Mouse (Mus musculus): ENCODE results near the gene Plekhg3. TPM values are rescaled to one million over a fixed set of nuclear protein-coding genes. Genes with fewer than 3 reads are reported as not detected.

Gene Plekhg3
- total RNA-seq (2021): 10 to 100 TPM in 1 of 2 experiments, 1 to 10 TPM in 1; 9.9 to 17.5 TPM
- polyA plus RNA-seq (2012; rRNA removed): 5.1 and 7.9 TPM in 2 replicates
- long read RNA-seq, partial matches to known transcripts: 0 of 1 reads
- long read RNA-seq, other reads (novel, unspliced or antisense): 1 of 1 reads

GRCm38 (mm10) chr12:76530580-76531139 lies at the start of gene Plekhg3:
Gene Plekhg3, plus strand, starts transcription at chr12:76530891.
- DNase-seq: no peak

GRCm38 (mm10) chr12:76482446-76482845 lies 48.2 kb upstream of the Plekhg3 start:
- DNase-seq: no peak

- no peak for DNase-seq
Observed at GRCm38 (mm10) chr12:76482948-76483347, 47.7 kb upstream of the Plekhg3 start.

- DNase-seq: no peak
Observed at GRCm38 (mm10) chr12:76484881-76485280, 45.8 kb upstream of the Plekhg3 start.

GRCm38 (mm10) chr12:76485381-76485780 lies 45.3 kb upstream of the Plekhg3 start:
- DNase-seq: no peak

DNA sequence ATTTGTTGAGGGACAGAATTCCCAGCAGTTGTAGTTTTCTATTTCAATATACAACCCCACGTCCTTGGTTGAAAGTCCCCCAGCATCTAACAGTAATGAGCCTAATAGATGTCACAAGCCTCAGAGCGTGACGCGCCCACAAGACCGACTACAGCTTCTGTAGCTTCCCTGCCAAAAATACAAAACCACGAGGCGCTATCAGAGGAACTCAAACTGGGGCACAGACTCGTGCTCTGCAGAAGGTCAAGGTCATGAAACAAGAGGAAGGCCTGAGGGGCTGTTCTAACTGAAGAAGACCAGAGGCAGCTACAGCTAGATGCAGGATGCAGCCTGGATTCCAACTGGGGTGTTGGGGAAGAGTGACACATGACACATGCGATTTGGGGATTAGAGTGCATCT lies 43.7 kb upstream of the Plekhg3 start:
- no peak for DNase-seq

GRCm38 (mm10) chr12:76490798-76491197 lies 39.9 kb upstream of the Plekhg3 start:
- no peak for DNase-seq

DNA sequence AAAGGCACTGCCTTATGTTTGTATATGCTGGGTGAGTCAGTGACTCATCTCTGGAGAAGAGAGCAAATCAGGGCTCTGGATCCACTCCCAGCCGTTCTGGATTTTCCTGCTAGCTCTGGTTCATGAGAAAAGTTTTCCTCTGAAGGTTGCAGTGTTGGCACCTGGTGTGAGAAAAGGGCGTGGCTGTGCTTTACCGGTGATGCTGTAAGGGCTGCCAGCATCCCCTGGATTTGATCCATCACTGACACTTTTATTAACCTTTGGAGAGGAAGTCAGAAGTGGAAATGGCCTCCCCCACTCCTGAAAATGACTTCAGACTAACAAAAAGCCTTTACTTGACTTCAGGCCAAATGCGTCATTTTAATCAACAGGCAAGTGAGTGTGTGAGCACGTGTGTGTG lies 37.2 kb upstream of the Plekhg3 start:
- DNase-seq: peak; percentile 14

DNA sequence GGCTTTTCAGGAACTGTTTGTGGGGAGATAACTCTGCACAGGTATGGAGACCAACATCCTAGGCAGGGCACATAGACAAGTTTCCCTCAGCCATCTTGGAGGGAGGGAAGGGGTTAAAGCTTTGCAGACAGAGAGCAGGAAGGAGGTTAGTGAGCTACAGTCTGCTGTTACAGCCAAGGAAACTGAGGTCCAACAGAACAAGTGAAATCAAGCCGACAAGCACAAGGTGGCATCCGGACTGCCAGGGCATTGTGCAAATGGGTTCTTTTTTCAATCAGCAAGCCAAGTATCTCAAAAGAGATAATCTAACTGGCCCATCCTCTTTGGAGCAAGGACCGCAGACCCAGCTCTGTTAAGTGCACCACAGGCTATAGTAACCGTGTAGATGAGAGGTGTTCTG lies 35.3 kb upstream of the Plekhg3 start:
- no peak for DNase-seq

- peak; percentile 43 for DNase-seq
Observed at GRCm38 (mm10) chr12:76496324-76496723, 34.4 kb upstream of the Plekhg3 start.

- DNase-seq: no peak
Observed at GRCm38 (mm10) chr12:76499276-76499675, 31.4 kb upstream of the Plekhg3 start.

DNA sequence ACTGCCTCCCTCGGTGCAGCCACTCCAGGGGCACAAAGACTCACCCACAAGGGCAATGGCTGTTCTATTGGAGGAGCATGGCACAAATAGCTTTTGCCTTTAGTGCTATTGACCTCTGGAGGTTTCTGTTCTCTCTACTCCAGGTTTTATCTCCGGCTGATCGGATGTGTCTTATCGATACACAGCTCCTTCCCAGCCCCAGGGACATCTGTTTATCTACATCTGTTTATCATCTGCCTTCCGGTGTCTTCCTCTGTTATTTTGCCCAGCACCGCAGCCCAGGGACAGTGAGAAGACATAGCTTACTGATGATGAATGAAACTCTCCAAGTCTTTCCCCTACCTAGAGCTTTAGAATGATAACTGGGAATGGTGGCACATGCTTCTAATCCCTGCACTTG lies 30.6 kb upstream of the Plekhg3 start:
- DNase-seq: no peak

DNA sequence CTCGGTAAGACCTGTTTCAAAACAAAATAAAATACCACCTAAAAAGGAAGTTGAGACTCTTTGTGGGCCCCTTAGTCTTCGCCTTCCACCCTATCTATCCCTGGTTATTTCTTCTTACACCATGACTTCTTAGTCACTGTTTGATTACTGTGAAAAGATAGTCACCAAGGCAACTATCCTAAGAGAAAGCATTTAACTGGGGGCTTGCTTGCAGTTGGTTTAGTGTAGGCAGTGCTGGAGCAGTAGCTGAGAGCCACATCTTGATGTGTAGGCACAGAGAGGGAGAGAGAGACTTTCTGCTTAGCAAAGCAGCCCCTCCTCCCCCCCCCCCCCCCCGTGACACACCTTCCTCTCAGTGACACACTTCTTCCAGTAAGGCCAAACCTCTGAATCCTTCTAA lies 29.8 kb upstream of the Plekhg3 start:
- DNase-seq: no peak

DNA sequence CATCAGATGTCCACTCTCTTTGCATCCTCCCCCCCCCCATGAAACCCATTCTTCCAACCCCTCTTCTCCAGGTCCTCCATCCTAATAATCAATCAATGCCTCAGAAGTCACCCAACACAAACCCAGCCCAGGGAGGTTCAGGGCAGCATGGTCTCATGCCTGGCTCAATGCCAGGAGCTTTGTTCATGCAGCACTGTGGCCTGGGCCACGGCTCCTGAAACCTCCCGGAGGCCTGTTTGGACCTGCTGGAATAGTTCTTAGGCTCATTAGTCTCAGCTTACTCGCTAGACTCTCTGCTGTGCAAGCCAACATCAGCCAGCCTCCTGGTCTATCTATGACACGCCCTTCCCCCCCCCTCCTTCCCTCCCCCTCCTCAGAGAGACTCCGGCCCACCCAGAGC lies 27.7 kb upstream of the Plekhg3 start:
- DNase-seq: no peak

- no peak for DNase-seq
Observed at GRCm38 (mm10) chr12:76506522-76506921, 24.2 kb upstream of the Plekhg3 start.

GRCm38 (mm10) chr12:76507791-76508190 lies 22.9 kb upstream of the Plekhg3 start:
- DNase-seq: no peak

DNA sequence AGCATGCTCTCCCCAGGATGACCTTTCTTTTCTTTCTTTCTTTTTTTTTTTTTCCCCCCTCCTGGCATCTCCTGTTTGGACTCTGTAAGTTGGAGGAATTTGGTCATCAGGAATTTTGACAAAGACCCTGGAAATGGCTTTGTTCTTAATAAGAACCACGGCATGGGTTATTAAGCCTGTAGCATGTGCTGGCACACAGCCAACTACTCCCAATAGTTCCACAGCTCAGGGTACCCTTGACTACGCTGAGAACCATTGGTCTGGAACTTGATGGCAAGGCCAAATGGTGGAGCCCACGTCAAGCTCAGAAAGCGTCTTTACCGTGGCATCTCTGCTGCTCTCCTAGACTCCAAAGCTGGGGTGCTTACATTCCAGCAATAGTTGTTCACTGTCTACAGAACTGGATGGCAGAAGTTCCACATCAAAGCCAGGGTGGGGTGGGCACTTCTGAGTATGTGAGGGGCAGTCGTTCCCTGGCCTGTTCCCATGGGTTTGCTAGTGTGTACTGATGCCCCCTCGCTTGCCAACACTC lies 21.7 kb upstream of the Plekhg3 start:
- DNase-seq: no peak

- DNase-seq: peak; percentile 51
Observed at GRCm38 (mm10) chr12:76512731-76513130, 18.0 kb upstream of the Plekhg3 start.

GRCm38 (mm10) chr12:76514842-76515241 lies 15.8 kb upstream of the Plekhg3 start:
- no peak for DNase-seq

GRCm38 (mm10) chr12:76518000-76518399 lies 12.7 kb upstream of the Plekhg3 start:
- no peak for DNase-seq

DNA sequence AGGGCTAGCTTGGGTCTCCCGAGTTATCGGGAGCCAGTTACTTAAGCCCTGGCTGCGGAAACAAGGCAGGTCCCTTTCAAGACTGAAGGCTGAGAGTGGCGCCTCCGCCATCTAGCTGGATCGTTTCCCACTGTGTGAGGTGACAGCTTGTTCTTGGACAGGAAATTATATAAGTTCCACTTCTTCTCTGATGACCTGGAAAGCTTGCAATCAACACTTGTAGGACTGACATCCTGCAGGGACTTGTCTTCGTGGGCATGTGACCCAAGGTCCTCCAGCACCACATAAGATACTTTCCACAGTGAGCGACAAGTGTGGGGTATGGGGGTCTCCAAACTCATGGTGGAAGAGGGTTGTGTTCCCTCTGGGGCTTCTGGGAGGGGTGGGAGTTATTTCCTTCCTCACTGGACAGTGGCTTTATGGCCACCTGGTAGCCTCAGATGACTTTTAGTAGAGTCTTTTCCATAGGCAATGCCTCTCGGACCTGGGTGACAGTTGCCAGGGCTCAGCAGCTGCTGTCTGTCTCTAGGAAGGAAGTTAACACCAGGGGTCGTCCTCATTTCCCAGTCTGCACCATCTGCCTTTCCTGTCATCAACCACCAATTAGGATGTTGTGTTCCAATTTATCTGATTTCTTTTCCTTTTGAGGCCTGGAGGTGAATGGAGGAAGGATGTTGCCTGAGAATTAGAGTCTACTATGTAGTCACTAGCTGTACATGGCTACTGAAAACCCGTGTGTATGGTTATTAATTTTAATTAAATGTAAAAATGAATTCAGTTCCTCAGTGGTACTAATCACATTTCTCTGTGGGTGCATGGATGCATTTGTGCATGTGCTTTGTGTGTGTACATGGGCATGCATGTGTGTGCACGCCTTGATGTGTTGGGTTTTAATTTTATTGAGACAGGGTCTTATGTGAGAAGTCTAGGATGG lies 11.5 kb upstream of the Plekhg3 start:
- DNase-seq: peak; percentile 36

DNA sequence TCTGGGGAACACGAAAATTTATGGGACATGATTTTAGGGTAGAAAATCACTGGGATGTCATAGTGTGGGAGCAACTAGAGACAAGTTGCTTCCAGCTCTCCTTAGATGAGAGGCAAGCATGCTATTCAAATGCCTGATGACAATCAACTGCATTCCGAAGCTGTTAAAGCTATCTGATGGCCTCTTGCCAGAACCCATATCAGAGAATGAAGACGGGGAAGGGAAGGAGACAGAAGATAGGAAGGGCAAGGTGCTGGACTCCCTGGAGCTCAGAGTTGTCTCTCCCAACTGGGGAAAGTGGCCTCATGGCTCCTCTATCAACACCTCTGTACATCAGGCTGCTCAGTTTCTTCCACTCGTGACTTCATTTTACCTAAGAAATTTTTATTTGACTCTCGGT lies 7.0 kb upstream of the Plekhg3 start:
- no peak for DNase-seq

- no peak for DNase-seq
Observed at GRCm38 (mm10) chr12:76524915-76525314, 5.8 kb upstream of the Plekhg3 start.
